In the genomic region with DNA sequence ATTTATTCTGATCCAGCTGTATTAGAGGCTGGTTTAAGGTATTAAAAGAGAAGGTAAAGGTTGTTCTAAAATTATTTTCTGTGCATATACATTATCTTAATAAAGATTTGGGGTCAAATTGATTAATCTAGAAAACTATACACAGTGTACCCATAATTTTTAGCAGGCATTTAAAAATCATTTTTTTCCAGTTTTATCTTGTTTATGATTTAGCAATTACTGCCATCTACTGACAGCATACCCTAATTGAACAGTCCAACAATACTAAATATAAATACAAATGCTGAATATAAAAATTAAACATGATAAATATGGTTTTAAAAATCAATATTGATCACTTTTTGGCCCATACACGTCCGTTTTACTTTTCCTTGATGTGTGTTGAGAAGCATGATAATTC, we compare ENCODE assay signal across 19 mouse cellular contexts.
DNase-seq lines count a peak whose midpoint lies in the region; TF ChIP-seq lines count a peak whose summit lies in the region.
"Had no signal": no experiment of that assay in that cellular context is flagged by ENCODE, and none has a peak within 500 bp of the region (broad histone marks: within the 10 kb centered on the region; RNA-seq: fewer than 3 reads in every experiment).

No protein-coding gene starts in this region.

- TF ChIP-seq CTCF in layer of hippocampus, adult 2 months (conservative IDR thresholded peaks at IDR 0.05), result peak; percentile 62

- no peak overlapping the region for H3K4me3 ChIP-seq in layer of hippocampus, adult 2 months
- H3K4me3 ChIP-seq: embryonic facial prominence, embryonic 12.5 days; heart, embryonic 13.5 days; hindbrain, embryonic 12.5 days had no signal

- no peak overlapping the region for H3K27ac ChIP-seq in layer of hippocampus, adult 2 months
- H3K27ac ChIP-seq: embryonic facial prominence, embryonic 12.5 days; heart, embryonic 13.5 days; hindbrain, embryonic 12.5 days; hindbrain, postnatal 0 days had no signal

- DNase-seq in layer of hippocampus, adult 2 months (ENCODE audit: low spot score in 2 of 2), result no peak
- no peak for DNase-seq in layer of hippocampus, postnatal 10 days (ENCODE audit: low spot score in 2 of 2)
- peak; percentile 22 for DNase-seq in 3T3-L1 (ENCODE audit: low read depth, low spot score)
- peak; percentile 15 for DNase-seq in CD4-positive, CD25-positive, alpha-beta regulatory T cell, adult 2 months (ENCODE audit: low read depth, low spot score)
- peak; percentile 5 for DNase-seq in adipocyte (ENCODE audit: low spot score)
- no peak for DNase-seq in spleen, postnatal 14 days (ENCODE audit: low spot score in 2 of 2)
- DNase-seq in urinary bladder, postnatal 36 days (ENCODE audit: low spot score in 2 of 2), result no peak
- no peak for DNase-seq in natural killer cell, adult 2 months (ENCODE audit: low spot score in 2 of 2)
- DNase-seq: adrenal gland, postnatal 10 days; B cell, adult 2 months; cerebellum, adult 11-12 months; cerebellum, adult 9-10 months; cerebellum, postnatal 25 days; gastrocnemius, postnatal 25 days; heart, postnatal 4 days had no signal

Comparison
In these comparisons a context has a peak if more than half of its experiments do, and no peak if none do; other contexts are left out.
1. DNase-seq: peak in 3T3-L1 (single experiment), CD4-positive, CD25-positive, alpha-beta regulatory T cell, adult 2 months (single experiment) and adipocyte (single experiment); none in layer of hippocampus, adult 2 months (0 of 2), layer of hippocampus, postnatal 10 days (0 of 2), spleen, postnatal 14 days (0 of 2), urinary bladder, postnatal 36 days (0 of 2) and natural killer cell, adult 2 months (0 of 2).